In the genomic region with DNA sequence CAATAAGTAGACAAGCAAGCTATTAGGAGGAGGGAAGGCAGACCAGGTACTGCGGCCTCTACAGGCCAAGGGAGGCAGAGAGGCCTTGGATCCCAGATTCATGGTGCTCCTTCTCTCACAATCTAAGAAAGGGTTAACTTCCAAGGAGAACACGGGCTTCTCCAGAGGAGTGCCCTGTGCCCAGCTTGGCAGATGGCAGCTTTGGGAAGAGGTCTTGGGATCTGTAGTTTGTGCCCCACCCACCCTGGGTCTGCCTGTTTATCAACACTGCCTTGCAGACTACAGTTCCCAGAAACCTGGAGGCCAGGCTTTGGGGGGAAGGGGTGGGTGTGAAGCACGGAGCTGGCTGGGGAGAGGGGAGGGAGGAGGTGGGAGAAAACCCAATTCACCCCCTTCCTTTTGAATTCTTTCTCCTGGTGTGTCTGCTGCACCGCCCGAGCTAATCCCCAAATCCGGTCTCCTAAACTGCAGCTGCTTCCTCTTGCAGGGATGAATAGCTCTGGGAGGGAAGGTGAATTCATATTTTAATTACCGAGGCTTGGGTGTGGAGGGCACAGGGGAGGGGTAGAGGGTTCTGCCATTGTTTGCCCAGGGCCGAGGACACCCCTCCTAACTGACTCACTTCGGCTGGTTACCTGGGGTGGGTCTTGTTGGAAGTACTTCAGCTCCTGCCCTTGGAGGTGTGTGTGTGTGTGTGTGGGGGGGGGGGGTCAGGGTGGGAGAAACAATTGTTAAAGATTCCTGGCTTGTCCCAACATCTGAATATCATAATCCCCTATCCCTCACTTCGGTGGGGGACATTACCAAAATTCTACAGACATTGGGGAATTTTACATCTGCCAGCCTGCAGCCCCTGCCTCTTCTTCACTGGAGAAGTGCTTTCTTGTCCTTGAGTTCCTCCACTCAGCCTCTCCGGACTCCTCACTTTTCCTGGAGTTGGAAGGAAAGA, we compare ENCODE assay signal across 9 mouse cellular contexts. TPM values are rescaled to one million over a fixed set of nuclear protein-coding genes. Genes with fewer than 3 reads are reported as not detected.
A peak's percentile ranks its signal among the peaks of the same experiment; 100 is the strongest.
DNase-seq lines count a peak whose midpoint lies in the region; TF ChIP-seq lines count a peak whose summit lies in the region.
"Had no signal": no experiment of that assay in that cellular context is flagged by ENCODE, and none has a peak within 500 bp of the region (broad histone marks: within the 10 kb centered on the region; RNA-seq: fewer than 3 reads in every experiment).

No protein-coding gene starts in this region.

- H3K4me1 ChIP-seq in liver, adult 2 months (ENCODE audit: control insufficient read depth, insufficient read depth, low read length), result no peaks in the 10 kb centered on the region
- H3K4me1 ChIP-seq: liver, embryonic 15.5 days had no signal

- H3K9ac ChIP-seq in liver, adult 2 months (ENCODE audit: low read depth, low read length), result no peak overlapping the region
- H3K9ac ChIP-seq: liver, embryonic 15.5 days had no signal

- no peaks in the 10 kb centered on the region for H3K36me3 ChIP-seq in liver, adult 2 months (ENCODE audit: control insufficient read depth, insufficient read depth, low read length)
- H3K36me3 ChIP-seq: liver, embryonic 15.5 days had no signal

- H3K4me3 ChIP-seq in liver, adult 2 months (ENCODE audit: insufficient read depth, low read depth, low read length), result no peak overlapping the region
- H3K4me3 ChIP-seq: liver, embryonic 15.5 days had no signal

- WGBS in liver, adult 2 months, result 37% methylated on average over 11 of the region's 11 CpGs

- no peak overlapping the region for H3K27ac ChIP-seq in liver, adult 2 months (replicated peaks; ENCODE audit: insufficient read depth, low read depth, low read length)
- H3K27ac ChIP-seq: liver, embryonic 15.5 days had no signal

- no peak for TF ChIP-seq POLR2A in liver, adult 2 months (IDR thresholded peaks at IDR 0.05; ENCODE audit: extremely low read depth, insufficient read depth, low read length)

- no peaks in the 10 kb centered on the region for H3K79me2 ChIP-seq in liver, adult 2 months (ENCODE audit: control insufficient read depth, insufficient read depth, low read length)

- TF ChIP-seq CTCF in liver, adult 2 months (IDR thresholded peaks at IDR 0.05; ENCODE audit: low read depth, low read length), result 0 out of 2 replicates have a peak, but pooled peaks have one; percentile 2

- no peaks in the 10 kb centered on the region for H3K27me3 ChIP-seq in liver, adult 2 months (ENCODE audit: control insufficient read depth, insufficient read depth, low read length)

- peak; percentile 62 to 71 for DNase-seq in layer of hippocampus, postnatal 10 days (ENCODE audit: low spot score in 2 of 2)
- no peak for DNase-seq in layer of hippocampus, postnatal 25 days (ENCODE audit: extremely low spot score in 1 of 2, low spot score in 1 of 2)
- DNase-seq in cerebellum, postnatal 25 days, result peak; percentile 88 to 92
- peak; percentile 76 to 86 for DNase-seq in frontal cortex, postnatal 14 days (ENCODE audit: low spot score in 2 of 2)
- DNase-seq in liver, adult 2 months (ENCODE audit: extremely low read depth, low read depth, low spot score), result no peak
- peak; percentile 71 for DNase-seq in right cerebral cortex, postnatal 4 days
- DNase-seq in thymus, postnatal 0 days (ENCODE audit: low spot score), result no peak
- no peak for DNase-seq in ovary, postnatal 14 days (ENCODE audit: low spot score)

RNA-seq across cellular contexts. Expression of gene AC124108.1, which starts 9.6 kb away (rescaled TPM):
- total RNA-seq in layer of hippocampus, postnatal 10 days (2021), result 1 to 10 TPM; 1.7 TPM
- total RNA-seq in layer of hippocampus, postnatal 25 days (2021), result under 1 TPM; 0.25 to 0.92 TPM
- total RNA-seq in liver, adult 2 months (2014; rRNA removed), result not detected in 2 replicates
- polyA plus RNA-seq in liver, adult 2 months (2012; rRNA removed), result not detected in 2 replicates
- not detected in 2 replicates for polyA plus RNA-seq in thymus, postnatal 0 days (2015; fragmentation: Nextera tagmentation; extraction: Ambion mirVana)
- polyA plus RNA-seq: liver, embryonic 15.5 days had no signal

RNA-seq across cellular contexts. Expression of gene Lemd1, which starts 9.6 kb away (rescaled TPM):
- 1 to 10 TPM; 4.9 TPM for total RNA-seq in layer of hippocampus, postnatal 10 days (2021)
- 1 to 10 TPM; 1.1 to 1.7 TPM for total RNA-seq in layer of hippocampus, postnatal 25 days (2021)
- not detected in 2 replicates for total RNA-seq in liver, adult 2 months (2014; rRNA removed)
- not detected in 2 replicates for polyA plus RNA-seq in liver, adult 2 months (2012; rRNA removed)
- 0.23 TPM in 1 of 2 replicates, not detected in the other for polyA plus RNA-seq in thymus, postnatal 0 days (2015; fragmentation: Nextera tagmentation; extraction: Ambion mirVana)
- polyA plus RNA-seq: liver, embryonic 15.5 days had no signal

RNA-seq across cellular contexts. Expression of gene Gm10188, which starts 28.7 kb away (rescaled TPM):
- not detected for total RNA-seq in layer of hippocampus, postnatal 10 days (2021)
- total RNA-seq in layer of hippocampus, postnatal 25 days (2021), result not detected
- total RNA-seq in liver, adult 2 months (2014; rRNA removed), result not detected in 2 replicates
- not detected in 2 replicates for polyA plus RNA-seq in liver, adult 2 months (2012; rRNA removed)
- polyA plus RNA-seq in thymus, postnatal 0 days (2015; fragmentation: Nextera tagmentation; extraction: Ambion mirVana), result not detected in 2 replicates
- polyA plus RNA-seq: liver, embryonic 15.5 days had no signal

Comparison
In these comparisons a context has a peak if more than half of its experiments do, and no peak if none do; other contexts are left out.
1. DNase-seq: peak in layer of hippocampus, postnatal 10 days (2 of 2), cerebellum, postnatal 25 days (2 of 2), frontal cortex, postnatal 14 days (2 of 2) and right cerebral cortex, postnatal 4 days (single experiment); none in layer of hippocampus, postnatal 25 days (0 of 2), liver, adult 2 months (single experiment), thymus, postnatal 0 days (single experiment) and ovary, postnatal 14 days (single experiment).